Mouse (Mus musculus): ENCODE results near the gene Nrsn2. TPM values are rescaled to one million over a fixed set of nuclear protein-coding genes. Genes with fewer than 3 reads are reported as not detected.

The Nrsn2 gene
- polyA plus RNA-seq, 1 experiment from 2014 or later, result not detected

- H3K4me3 ChIP-seq (ENCODE audit: low read depth, low read length), result no peak overlapping the region
- no peaks in the 10 kb centered on the region for H3K9me3 ChIP-seq (ENCODE audit: low read length)
- no peaks in the 10 kb centered on the region for H3K27me3 ChIP-seq (replicated peaks; ENCODE audit: insufficient read depth, low read length)
- no peak overlapping the region for H3K9ac ChIP-seq (replicated peaks; ENCODE audit: low read depth)
- TF ChIP-seq EP300 (IDR thresholded peaks at IDR 0.05), result no peak
- no peak for TF ChIP-seq CTCF (IDR thresholded peaks at IDR 0.05)
- no peak for DNase-seq (ENCODE audit: low spot score)
- no peak overlapping the region for H3K4me2 ChIP-seq (replicated peaks; ENCODE audit: low read depth, low read length)
- WGBS, result 98% methylated on average over 6 of the region's 6 CpGs
- no peak overlapping the region for H3K27ac ChIP-seq (ENCODE audit: low read length)
- peaks cover 46% of the 10 kb centered on the region for H3K36me3 ChIP-seq (ENCODE audit: insufficient read depth, low read length)
- ATAC-seq, result no peak
- no peaks in the 10 kb centered on the region for H3K4me1 ChIP-seq (ENCODE audit: insufficient read depth, low read depth, low read length)
These were observed 54.2 kb downstream of the Nrsn2 start for GRCm38 (mm10) chr2:152322198-152322597.

DNA sequence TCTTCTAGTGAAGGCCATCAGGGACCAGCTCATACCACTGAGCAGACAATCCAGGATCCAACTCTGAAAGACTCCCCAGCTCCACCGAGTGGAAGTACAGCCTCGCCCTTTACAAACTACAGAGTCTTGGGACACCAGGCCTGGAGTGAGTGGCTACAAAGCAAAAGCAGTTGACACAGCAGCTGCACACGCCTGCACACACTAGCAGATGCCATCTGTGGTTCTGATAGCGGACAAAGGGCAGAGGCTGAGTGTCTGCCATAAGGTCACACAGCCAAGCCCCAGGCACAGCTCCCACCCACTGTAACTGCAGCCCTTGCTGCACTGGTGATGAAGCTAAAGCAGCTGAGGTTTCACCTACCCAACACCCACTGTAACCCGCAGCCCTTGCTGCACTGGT, 54.9 kb downstream of the Nrsn2 start:
- no peak for ATAC-seq
- no peak overlapping the region for H3K4me2 ChIP-seq (replicated peaks; ENCODE audit: low read depth, low read length)
- H3K4me1 ChIP-seq (ENCODE audit: insufficient read depth, low read depth, low read length), result no peaks in the 10 kb centered on the region
- DNase-seq (ENCODE audit: low spot score), result no peak
- 91% methylated on average over 5 of the region's 5 CpGs for WGBS
- no peak overlapping the region for H3K9ac ChIP-seq (replicated peaks; ENCODE audit: low read depth)
- no peak overlapping the region for H3K4me3 ChIP-seq (ENCODE audit: low read depth, low read length)
- H3K36me3 ChIP-seq (ENCODE audit: insufficient read depth, low read length), result peaks cover 47% of the 10 kb centered on the region
- TF ChIP-seq EP300 (IDR thresholded peaks at IDR 0.05) (no peak), CTCF (IDR thresholded peaks at IDR 0.05) (no peak)
- H3K9me3 ChIP-seq (ENCODE audit: low read length), result no peaks in the 10 kb centered on the region
- no peak overlapping the region for H3K27ac ChIP-seq (ENCODE audit: low read length)
- H3K27me3 ChIP-seq (replicated peaks; ENCODE audit: insufficient read depth, low read length), result no peaks in the 10 kb centered on the region

Other genes starting within 250 kb of the Nrsn2 start
- 2.0 and 3.6 TPM in 2 replicates for gene Tcf15, start 233.1 kb downstream of the Nrsn2 start, polyA plus RNA-seq (2015; fragmentation: Nextera tagmentation; extraction: Ambion mirVana)
- gene Csnk2a1, start 149.8 kb downstream of the Nrsn2 start, polyA plus RNA-seq (2015; fragmentation: Nextera tagmentation; extraction: Ambion mirVana), result 62.4 and 70.4 TPM in 2 replicates
- gene Tbc1d20, start 82.8 kb downstream of the Nrsn2 start, polyA plus RNA-seq (2015; fragmentation: Nextera tagmentation; extraction: Ambion mirVana), result 37.5 and 38.8 TPM in 2 replicates
- gene Rbck1, start 44.0 kb downstream of the Nrsn2 start, polyA plus RNA-seq (2015; fragmentation: Nextera tagmentation; extraction: Ambion mirVana), result 67.9 and 74.4 TPM in 2 replicates
- 5.7 and 6.7 TPM in 2 replicates for gene Trib3, start 32.6 kb downstream of the Nrsn2 start, polyA plus RNA-seq (2015; fragmentation: Nextera tagmentation; extraction: Ambion mirVana)
- 3.5 and 3.9 TPM in 2 replicates for gene Sox12, start 21.4 kb upstream of the Nrsn2 start, polyA plus RNA-seq (2015; fragmentation: Nextera tagmentation; extraction: Ambion mirVana)
- gene Zcchc3, start 38.4 kb upstream of the Nrsn2 start, polyA plus RNA-seq (2015; fragmentation: Nextera tagmentation; extraction: Ambion mirVana), result 17.3 TPM in 2 replicates
- gene 6820408C15Rik, start 38.9 kb upstream of the Nrsn2 start, polyA plus RNA-seq (2015; fragmentation: Nextera tagmentation; extraction: Ambion mirVana), result 10.7 and 14.6 TPM in 2 replicates
- not detected in 2 replicates for gene Defb23, start 88.0 kb upstream of the Nrsn2 start, polyA plus RNA-seq (2015; fragmentation: Nextera tagmentation; extraction: Ambion mirVana)
- gene Defb20, start 100.4 kb upstream of the Nrsn2 start, polyA plus RNA-seq (2015; fragmentation: Nextera tagmentation; extraction: Ambion mirVana), result not detected in 2 replicates
- not detected in 2 replicates for gene Defb22, start 113.5 kb upstream of the Nrsn2 start, polyA plus RNA-seq (2015; fragmentation: Nextera tagmentation; extraction: Ambion mirVana)
- gene Defb26, start 135.1 kb upstream of the Nrsn2 start, polyA plus RNA-seq (2015; fragmentation: Nextera tagmentation; extraction: Ambion mirVana), result not detected in 2 replicates
- not detected in 2 replicates for gene Defb28, start 141.6 kb upstream of the Nrsn2 start, polyA plus RNA-seq (2015; fragmentation: Nextera tagmentation; extraction: Ambion mirVana)
- gene Defb29, start 163.5 kb upstream of the Nrsn2 start, polyA plus RNA-seq (2015; fragmentation: Nextera tagmentation; extraction: Ambion mirVana), result not detected in 2 replicates
- gene Gm17416, start 192.7 kb upstream of the Nrsn2 start, polyA plus RNA-seq (2015; fragmentation: Nextera tagmentation; extraction: Ambion mirVana), result not detected in 2 replicates
- gene Defb21, start 196.1 kb upstream of the Nrsn2 start, polyA plus RNA-seq (2015; fragmentation: Nextera tagmentation; extraction: Ambion mirVana), result not detected in 2 replicates
- 0.36 TPM in 1 of 2 replicates, not detected in the other for gene Defb19, start 203.7 kb upstream of the Nrsn2 start, polyA plus RNA-seq (2015; fragmentation: Nextera tagmentation; extraction: Ambion mirVana)
- not detected in 2 replicates for gene Defb45, start 222.8 kb upstream of the Nrsn2 start, polyA plus RNA-seq (2015; fragmentation: Nextera tagmentation; extraction: Ambion mirVana)
- not detected in 2 replicates for gene Defb36, start 227.7 kb upstream of the Nrsn2 start, polyA plus RNA-seq (2015; fragmentation: Nextera tagmentation; extraction: Ambion mirVana)
- gene Defb25, start 246.4 kb upstream of the Nrsn2 start, polyA plus RNA-seq (2015; fragmentation: Nextera tagmentation; extraction: Ambion mirVana), result 3.0 and 4.9 TPM in 2 replicates

Data from lung, postnatal 0 days (tissue).